Mouse (Mus musculus): Measurements from ENCODE around the gene Creb3.
"Not testable (repeated sequence)": the region's sequence is repeated elsewhere in the genome, so short reads cannot be mapped to it uniquely, and the experiment has no call there.

The Creb3 gene

DNA sequence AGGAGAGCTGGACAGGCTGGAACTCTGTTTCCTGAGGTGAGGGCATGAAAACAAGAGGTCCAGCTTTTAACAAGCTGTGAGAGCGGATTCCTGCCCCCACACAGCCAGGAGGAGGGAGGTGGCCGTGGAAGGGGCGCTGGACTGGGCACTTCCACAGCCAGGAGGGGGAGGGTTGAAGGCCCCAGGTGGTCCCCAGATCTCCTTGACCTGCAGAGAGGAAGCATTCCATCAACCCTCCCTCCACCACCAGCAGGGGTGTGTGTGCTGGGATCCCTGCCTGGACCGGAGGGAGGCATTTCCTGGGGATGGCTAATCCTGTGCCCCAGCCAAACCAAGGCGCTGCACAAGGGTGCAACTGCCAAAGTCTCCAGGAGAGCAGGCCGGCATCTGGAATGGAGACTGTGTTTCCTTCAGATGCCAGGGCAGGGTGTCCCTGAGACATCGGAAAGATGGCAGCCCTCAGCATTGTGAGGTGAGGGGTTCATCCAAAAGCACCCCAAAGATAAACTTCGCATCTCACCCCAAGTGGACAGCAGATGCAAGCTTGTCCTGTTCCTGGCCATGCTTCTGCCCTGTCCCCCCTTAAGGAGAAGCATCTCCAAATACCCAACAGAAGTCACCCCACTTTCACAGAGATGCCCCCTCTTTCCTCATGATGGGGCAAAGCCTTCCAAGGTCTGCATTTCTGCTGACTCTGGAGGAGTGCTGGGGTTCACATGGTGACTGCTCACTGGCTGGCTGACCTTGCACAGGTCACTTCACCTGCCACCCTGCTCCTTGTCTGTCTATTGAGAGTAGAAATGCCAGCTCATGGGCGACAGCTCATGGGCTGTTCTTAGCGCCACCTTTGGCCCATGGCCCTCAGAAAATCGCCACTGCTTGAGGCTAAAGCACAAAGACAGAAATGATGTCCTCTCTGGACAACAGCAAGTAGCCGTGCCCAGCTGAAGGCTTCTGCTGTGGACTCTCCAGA lies 22.6 kb downstream of the Creb3 start, which contains the start of gene Msmp:
Gene Msmp (minus strand): TSS at position 51 of the 973 bp plus-strand sequence.
- peak; percentile 39 for DNase-seq

DNA sequence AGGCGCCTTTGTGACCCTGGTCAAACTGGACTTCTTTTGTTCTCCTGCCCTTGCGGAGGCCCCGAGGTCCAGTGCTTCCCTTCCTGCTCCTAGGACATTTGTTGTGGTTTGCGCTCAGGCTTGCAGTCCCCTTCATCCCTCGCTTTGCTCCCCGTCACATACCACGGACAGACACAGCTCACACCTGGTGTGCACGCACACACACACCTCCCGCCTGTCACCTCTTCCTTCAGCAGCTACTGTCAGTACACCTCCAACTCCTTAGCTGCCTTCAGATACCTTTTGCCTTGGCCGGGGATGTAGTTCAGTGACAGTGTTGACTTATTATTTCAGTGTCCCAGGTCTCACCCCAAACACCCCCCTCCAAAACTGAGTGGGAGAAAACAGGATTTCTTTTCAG lies 23.6 kb downstream of the Creb3 start:
- no peak for DNase-seq

GRCm38 (mm10) chr4:43586411-43586810 lies 24.3 kb downstream of the Creb3 start:
- DNase-seq = no peak

- no peak for DNase-seq
Measured at GRCm38 (mm10) chr4:43587681-43588080, 25.5 kb downstream of the Creb3 start.

- DNase-seq = no peak
Measured at GRCm38 (mm10) chr4:43591543-43591942, 29.4 kb downstream of the Creb3 start.

DNA sequence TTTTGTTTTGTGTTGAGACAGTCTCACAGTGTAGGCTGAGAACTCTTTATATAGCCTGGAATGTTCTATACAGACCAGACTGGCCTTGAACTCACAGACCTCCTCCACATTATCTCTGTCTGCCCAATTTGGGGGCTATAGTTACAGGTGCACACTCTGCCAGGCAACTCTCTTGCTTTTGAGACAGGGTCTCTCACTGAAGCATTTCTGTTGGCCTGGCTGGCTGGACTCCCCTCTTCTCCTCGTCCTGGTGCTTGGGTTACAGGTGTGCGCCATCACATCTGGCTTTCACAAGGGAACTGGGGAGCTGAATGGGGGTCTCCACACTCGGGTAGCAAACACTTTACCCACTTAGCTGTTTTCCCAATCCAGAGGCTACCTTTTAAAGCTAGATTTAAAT lies 29.8 kb downstream of the Creb3 start:
- DNase-seq = no peak

GRCm38 (mm10) chr4:43593453-43593852 lies 31.3 kb downstream of the Creb3 start:
- DNase-seq = no peak

- not testable (repeated sequence) for DNase-seq
Measured at GRCm38 (mm10) chr4:43596597-43596996, 34.5 kb downstream of the Creb3 start.

DNA sequence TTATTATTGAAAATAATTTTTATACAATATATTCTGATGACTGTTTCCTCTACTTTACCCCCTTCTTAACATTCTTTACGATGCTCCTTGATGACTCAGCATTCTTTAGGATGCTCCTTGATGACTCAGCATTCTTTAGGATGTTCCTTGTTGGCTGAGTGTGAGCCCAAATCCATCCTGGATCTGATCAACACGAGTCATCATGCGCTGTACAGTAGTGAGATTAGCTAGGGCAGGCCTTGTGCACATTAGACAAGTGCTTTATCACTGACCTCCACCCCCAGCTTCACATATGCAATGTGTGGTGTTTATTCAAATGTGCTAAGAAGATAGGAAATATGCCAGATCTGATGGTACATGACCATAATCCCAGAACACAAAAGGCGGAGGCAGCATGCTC lies 36.1 kb downstream of the Creb3 start:
- DNase-seq = no peak

DNA sequence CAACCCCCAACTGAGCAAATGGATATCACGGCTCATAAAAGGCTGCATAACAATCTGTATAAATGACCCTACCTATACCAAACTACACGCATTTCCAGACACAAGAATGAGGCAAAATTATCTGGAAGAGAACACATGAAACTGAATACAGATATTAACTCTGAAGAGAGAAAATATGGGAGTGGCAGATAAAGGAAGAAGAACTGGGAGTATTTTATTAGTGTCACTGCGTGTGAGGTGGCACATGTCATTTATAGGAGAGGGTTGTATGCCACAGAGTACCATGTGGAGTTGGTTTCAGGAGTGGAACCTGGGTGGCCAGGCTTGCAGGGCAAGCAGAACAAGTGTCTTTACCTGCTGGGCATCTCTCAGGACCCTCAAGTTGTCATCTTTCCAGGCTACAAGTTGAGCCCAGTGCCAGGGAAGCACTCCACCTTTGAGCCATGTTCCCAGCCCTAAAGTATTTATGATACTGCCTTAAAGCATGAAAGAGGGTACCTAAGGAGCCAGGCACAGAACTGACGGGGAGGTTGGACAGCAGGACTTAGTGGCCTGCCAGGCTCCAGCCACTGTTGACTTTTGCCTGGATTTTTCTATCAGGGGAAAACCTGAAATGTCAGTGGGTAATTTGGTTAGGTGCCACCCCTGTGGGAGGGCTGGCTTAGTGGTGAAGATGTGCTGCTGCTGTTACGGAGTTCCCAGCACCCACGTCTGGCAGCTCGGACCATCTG lies 36.7 kb downstream of the Creb3 start:
- DNase-seq = no peak

DNA sequence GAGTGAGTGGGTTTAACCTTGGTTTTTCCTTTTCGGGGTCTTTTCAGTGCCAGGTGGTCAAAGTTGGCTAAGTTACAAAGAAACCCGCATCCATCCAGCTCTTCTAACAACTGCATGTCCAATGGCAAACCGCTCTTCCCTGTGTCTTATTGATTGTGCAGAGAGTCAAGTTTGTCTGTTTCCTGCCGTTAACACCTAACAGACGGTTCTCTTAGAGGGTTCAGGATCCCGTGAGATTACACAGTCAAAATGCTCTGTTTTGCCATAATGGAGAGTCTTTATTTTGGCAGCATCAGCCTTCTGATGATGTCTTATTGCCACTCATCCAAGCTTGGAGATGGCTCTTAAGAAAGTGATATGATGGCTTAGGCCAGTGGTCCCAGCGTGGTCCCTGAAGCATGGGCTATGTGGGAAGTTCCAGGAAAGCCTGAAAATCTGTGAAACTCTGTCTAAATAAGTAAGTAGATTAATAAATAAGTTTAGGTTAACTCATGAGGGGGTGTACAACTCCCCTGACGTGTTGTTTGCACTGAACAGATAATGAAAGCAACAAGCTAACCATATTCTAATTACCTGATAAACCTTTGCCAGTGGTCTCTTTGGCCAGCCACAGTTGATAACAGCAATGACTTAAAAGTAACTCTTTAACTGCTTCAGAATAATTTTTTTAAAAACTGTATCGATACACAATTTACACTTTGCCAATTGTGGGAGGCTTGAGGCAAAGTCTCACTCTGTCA lies 38.2 kb downstream of the Creb3 start:
- no peak for DNase-seq

- no peak for DNase-seq
Measured at GRCm38 (mm10) chr4:43604099-43604498, 42.0 kb downstream of the Creb3 start.

GRCm38 (mm10) chr4:43604751-43605685 lies 42.9 kb downstream of the Creb3 start:
- DNase-seq = no peak

- no peak for DNase-seq
Measured at GRCm38 (mm10) chr4:43612534-43612933, 50.4 kb downstream of the Creb3 start.

- peak; percentile 64 for DNase-seq
Measured at GRCm38 (mm10) chr4:43613060-43613730, 51.1 kb downstream of the Creb3 start.

All from lung, postnatal 14 days (tissue).